Mouse (Mus musculus) myocyte (in vitro differentiated cells): ENCODE measurements around the gene Tnfsf18.

ENCODE experiments used
- E2F4 ChIP-seq: IDR thresholded peaks from one replicate; pipeline ENCODE4 v1.6.1; 2011; ENCODE audit warnings: mild to moderate bottlenecking, control low read depth, moderate library complexity; ENCODE audit not compliant: insufficient read depth
- MYOD1 ChIP-seq, 3 experiments: IDR thresholded peaks; one replicate each; pipeline ENCODE4 v1.6.1; 2011; ENCODE audit warnings: control low read depth in 2 of 3, low read depth in 2 of 3, mild to moderate bottlenecking in 2 of 3, moderate library complexity in 1 of 3; ENCODE audit not compliant: insufficient read length in 2 of 3, control insufficient read depth in 1 of 3
- POLR2AphosphoS2 ChIP-seq: IDR thresholded peaks from one replicate; pipeline ENCODE4 v1.6.1; 2011; ENCODE audit warnings: low read depth, control low read depth; ENCODE audit not compliant: insufficient read length

- no peak for TF ChIP-seq MYOD1 (IDR thresholded peaks at IDR 0.05; ENCODE audit: control insufficient read depth in 1 of 3, insufficient read length in 2 of 3, low read depth in 2 of 3)
- TF ChIP-seq E2F4 = no peak
- no peak for TF ChIP-seq POLR2AphosphoS2
Measured at GRCm38 (mm10) chr1:161452250-161452649, 42.2 kb upstream of the Tnfsf18 start.
